Mouse (Mus musculus) spleen, postnatal 10 days (tissue): ENCODE data around the gene Plekhf1.

Experiments
- DNase-seq, 2 experiments: peaks; one replicate each; pipeline ENCODE4 v3.0.0; 2021 to 2022; ENCODE audit warnings: low spot score in 2 of 2

The Plekhf1 gene

DNA sequence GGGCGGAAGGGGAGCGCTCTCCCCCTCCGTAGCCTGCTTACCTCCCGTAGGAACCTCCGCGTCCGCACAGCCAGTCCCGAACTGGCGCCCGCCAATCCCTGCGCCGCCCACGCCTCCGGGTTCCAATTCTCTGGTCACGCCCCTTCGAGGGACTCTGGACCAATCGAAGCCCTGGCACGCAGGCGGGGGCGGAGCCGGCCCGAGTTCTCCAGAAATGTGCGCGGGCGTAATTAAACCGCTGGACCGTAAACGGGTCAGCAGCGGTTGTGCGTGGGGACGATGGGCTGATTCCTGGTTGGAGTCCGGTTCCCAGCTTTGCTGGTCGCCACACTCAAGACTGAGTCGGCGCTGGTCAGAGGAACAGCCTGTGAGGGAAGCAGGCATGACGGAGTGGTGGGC, at the start of gene Plekhf1:
TSS of gene Plekhf1 (minus strand) at position 117 of the 399 bp plus-strand sequence.
- DNase-seq, result peak; percentile 32 to 78

DNA sequence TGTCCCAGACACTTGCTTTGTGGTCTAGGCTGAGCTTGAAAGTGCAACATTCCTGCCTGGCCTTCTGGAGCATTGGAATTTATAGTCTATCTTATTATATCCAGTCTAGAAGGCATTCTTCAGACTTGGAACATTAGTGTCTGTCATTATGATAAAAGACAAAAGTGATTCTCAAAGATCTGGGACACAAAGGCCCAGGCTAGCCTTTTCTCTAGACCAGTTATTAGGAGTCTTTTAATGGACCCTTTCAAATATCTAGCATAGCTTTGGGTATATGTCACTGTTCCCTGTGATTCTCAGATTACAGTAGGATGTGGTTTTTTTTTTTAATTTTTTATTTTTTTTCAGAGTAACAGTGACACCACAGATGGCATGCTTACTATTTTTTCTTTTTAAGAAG, 44.7 kb upstream of the Plekhf1 start:
- no peak for DNase-seq

DNA sequence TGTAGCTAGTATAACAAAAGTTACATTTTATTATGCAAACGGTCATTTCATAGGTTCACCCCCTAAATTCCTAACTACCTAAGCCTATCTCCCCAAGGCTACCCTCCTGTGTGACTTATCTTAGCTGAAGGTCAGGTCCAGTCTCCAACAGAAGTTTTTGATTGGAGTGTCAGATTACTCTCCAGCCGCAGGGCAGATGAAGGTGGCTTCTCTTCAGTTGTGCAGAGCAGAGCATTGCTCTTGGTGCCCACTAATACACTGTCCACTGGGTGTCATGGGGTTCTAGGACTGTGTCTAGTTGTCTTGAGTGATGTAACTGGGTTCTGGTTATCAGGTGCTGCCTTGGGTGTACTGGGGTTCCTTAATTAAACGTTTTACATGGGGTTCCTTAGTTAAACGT, 44.0 kb upstream of the Plekhf1 start:
- DNase-seq, result no peak

DNA sequence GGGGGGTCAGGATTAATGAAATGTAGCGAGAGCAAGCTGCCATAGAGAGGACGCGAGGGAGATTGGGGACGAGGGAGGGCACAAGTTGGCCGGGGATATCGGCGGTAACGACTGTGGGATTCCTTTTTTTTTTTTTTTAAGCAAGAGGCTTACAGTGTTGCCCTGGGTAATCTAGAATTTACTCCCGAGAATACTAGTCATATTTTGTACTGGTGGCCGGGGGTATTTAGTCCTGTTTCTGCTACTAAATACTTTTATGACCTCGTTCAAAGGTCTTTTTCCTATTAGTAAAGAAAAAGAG, 43.6 kb upstream of the Plekhf1 start:
- no peak for DNase-seq

DNA sequence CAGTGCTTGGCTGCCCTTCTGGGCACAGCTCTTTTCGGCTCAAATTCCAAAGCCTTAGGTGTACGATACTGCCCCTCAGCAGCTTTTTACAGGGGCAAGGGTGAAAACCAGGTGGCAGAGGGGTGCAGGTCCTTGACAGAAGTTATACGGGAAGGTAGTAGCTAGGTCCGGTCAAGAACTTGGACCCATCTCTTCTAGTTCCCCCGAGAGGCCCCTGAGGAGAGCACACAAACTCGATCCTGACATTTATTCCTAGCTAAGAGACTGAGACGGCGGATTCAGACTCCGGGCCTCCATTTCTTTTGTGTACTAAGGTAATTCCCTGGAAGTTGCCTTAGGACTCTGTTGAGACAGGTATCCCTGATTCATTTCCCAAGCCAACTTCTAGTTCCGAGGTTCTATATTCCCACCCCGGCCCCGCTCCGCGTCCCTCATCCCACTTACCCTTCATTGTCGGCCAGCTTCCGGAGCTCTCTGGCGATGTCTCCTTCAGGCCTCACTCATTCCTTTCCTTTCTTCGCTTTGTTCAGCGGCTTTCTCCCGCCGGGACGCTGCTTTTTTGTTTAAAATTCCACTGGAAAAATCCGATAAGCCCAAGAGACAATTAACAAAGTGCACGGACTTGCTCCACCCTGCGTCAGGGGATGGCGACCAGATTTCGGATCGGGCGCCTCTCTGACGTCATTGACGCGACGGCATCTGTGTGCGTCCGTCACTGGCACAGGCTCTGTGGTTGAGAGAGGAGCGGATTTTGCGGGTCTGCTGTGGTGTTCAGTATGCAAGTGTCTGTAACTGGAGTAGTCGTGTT, 43.1 kb upstream of the Plekhf1 start, which contains the start of gene Pop4:
TSS of gene Pop4 (minus strand) at position 721 of the 808 bp plus-strand sequence.
- DNase-seq, result peak; percentile 77 to 93

DNA sequence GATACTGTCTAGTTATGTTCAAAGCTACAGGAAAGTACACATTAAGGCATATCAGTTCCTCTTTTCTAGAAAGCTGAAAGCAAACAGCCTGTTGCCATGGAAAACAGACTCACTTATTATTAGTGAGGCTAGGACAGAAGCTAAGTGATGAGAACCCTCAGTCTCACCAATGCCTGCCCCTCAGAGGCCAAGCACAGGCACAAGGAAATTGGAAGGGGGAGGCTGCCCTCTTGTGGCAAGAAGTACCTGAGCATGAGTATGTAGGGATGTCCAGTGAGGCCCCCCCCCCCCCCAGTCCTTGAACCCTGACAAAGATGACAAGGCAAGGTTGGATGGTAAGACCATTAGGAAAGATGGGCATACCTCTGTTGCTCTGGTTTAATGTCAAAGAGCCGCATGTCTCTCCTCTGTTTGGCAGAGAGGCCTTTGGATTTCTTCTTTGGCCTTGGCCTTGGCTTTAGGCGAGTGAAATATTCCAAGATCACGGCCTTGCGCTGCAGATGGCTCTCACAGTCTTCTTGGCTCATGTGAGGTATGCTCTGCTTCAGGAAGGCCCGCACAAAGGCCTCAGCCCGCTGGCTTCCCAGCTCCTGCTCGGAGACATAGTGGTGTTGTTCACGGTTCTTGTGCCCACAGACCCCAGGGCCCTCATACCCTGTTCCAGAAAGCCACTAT, 39.3 kb upstream of the Plekhf1 start:
- DNase-seq, result peak in 1 of 2 experiments; percentile 38

DNA sequence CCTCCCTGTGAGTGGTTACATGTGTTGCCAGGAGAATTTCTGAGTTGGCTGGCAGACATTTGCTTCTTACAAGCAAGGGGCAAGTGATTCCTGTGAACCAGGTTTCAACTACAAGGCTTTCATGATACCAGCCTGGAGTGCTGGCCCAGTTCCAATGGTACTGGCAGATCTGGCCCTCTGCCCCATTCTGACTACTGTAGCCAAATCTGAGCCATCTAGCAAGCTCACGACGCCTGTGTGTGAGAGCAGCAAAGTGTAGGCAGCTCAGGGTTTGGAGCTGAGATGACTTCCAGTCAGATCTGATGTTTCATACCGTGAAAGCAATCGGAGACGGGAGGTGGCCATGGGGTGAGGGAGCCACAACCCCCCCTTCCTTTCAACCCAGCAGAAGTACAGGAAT, 34.6 kb upstream of the Plekhf1 start:
- DNase-seq, result no peak

DNA sequence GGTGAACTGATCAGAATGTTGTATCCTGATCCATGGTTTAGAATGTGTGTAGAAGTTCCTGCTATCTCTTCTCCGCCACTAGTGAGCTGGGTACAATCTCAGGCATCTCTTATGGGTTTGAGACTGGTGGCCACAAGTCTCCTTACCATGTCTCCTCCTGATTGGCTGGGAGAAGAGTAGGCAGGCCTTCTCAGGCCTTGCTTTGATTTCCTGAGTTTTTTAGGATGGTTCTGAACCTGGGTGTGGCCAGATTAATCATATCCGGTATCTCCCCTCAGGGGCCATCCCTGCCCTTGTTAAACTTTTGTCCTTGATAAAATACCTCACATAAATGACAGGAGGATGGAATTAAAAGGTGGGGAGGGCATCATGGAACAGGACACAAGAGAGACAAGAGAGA, 31.8 kb upstream of the Plekhf1 start:
- DNase-seq, result no peak

DNA sequence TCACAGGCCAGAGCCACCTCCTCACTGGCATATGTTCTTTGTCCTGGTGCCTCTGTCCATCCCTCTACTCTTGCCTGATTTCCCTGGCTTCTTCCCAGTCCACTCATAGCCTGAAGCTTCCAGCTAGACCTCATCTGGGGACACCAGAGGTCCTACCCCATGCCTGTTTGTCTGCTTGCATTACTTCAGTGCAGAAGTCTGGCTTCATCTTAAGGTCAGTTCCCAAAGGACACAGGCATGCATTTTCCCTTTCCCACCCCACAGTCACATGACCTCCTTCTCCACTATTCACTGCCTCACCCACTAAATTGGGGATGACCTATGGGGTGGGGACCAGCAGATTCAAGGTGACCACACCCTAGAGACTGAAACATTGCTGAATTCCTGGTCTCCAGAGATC, 25.6 kb upstream of the Plekhf1 start:
- no peak for DNase-seq

DNA sequence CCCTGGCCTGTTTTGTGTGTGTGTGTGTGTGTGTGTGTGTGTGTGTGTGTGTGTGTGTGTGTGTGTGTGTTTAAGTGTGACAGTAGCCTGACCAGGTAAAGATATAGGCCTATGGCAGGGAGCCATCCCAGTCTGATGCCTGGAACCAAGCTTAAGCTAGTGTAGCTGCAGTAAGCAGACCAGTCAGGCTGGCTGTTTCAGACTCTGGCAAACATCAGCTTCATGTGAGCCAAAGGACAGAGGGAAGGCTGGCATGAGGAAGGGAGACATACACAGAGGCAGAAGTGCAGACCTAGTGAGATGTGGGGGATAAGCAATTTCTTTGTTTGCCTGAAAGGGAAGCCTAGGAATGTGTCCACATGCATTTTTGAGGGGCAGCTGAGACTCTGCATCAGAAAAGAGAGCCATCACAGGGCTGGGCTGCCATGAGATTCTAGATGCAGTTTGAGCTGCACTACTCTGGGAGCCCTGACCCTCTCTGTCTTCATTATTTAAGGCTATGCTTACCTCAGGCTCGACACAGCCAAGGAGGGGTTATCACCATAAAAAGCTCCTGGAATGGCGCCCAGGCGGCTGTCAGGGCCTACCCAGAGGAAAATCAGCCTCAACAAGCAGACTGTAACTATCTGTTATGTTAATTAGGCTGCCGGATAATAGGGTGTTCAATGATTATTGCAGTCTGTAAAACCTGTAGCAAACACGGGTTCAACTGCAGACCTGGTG, 23.8 kb upstream of the Plekhf1 start:
- no peak for DNase-seq

DNA sequence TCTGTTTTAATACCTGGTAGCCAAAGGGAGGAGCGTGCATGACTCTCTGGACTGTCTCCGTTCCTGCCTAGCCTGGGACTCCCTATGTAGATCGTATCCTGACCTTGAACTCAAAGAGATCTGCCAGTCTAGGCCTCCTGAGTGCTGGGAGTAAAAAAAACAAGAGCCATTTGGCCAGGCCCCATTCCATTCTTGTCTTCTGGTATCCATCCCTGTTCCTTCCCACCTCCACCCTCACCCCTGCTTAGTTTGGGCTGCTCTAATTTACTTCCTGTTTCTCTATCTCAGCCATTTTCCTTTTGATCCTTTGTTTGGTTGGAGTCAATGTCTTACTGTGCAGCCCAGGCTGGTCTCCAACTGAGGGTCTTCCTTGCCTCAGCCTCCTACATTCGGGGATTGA, 14.6 kb upstream of the Plekhf1 start:
- DNase-seq, result no peak

DNA sequence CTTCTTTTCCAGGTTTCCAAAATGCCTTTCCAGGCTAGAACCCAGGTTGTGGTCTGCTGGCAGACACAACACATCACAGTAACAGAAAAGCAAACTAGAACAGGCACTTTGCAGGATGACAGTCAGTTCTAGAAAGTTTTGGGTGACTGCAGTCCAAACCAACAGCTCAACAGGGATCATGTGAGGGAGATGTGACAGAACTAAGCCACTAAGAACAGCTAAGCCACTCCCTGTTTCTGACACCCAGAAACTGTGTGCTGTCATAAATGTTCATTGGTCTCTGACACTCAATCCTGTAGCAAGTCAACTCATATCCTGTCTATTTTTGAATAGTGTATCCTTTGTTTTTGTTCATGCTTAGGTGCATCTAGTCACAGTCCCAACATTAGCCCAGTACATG, 9.3 kb upstream of the Plekhf1 start:
- no peak for DNase-seq

DNA sequence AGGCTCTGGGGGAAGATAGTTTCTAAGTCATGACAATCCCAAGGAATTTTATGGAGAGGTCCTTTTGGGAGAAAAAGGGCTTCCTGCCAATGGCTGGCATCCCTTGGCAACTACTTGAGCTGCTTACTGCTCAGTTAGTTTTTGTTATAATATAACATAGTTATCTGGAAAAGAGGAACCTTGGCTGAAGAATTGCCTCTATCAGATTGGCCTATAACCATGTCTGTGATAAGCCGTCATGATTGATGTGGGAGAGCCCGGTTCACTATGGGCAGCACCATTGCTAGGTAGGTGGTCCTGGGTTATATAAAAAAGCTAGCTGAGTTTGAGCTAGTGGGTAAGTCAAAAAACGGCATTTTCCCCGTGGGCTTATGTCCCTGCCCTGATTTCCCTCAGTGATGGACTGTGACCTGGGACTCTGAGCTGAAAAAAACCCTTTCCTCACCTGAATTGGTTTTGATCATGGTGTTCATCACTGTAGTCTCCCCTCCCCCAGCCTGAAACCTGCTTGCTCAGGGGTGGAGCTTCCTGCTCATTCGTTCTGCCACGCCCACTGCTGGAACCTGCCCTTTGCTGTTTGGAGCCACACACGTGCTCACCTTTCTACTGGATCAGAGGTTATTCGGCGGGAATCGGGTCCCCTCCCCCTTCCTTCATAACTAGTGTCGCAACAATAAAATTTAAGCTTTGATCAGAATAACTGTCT, 8.7 kb upstream of the Plekhf1 start:
- DNase-seq, result no peak

DNA sequence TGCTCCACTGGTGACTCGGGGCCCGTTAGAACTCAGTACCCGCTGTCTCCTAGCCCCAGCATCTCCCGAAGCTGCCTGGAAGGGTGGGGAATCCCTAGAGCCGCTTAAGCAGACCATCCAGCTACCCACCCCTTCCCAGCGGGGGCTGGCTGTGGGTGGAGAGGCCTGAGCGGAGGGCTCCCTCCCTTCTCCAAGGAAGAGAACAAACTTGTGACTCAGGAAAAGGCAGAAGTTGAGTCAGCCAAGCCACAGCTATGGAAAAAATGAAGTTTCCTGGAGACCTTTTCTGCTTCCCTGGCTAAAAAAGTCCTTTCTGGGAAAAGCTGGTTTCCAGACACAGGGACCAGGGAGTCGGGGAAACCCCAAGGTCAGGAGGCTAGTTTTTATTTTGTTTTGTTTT, 2.5 kb upstream of the Plekhf1 start:
- DNase-seq, result no peak

DNA sequence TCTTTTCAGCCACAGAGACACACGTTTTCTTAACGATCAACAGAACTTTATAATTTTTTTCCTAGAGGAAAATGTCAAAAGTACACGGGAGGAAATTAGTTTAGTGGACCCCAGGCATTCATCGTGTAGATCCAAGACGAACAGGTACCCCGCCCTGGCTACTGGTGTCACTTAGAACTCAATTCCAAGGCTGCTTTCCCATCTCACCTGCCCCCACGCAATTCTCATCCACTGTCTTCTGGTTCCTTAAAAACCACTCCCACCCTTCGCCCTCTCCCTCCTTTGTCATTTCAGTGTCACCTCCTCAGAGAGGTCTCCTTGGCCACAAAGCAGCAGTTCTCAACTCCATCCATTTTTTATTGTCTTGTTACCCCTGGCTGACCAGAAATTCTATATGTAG, 513 bp upstream of the Plekhf1 start:
- no peak for DNase-seq

DNA sequence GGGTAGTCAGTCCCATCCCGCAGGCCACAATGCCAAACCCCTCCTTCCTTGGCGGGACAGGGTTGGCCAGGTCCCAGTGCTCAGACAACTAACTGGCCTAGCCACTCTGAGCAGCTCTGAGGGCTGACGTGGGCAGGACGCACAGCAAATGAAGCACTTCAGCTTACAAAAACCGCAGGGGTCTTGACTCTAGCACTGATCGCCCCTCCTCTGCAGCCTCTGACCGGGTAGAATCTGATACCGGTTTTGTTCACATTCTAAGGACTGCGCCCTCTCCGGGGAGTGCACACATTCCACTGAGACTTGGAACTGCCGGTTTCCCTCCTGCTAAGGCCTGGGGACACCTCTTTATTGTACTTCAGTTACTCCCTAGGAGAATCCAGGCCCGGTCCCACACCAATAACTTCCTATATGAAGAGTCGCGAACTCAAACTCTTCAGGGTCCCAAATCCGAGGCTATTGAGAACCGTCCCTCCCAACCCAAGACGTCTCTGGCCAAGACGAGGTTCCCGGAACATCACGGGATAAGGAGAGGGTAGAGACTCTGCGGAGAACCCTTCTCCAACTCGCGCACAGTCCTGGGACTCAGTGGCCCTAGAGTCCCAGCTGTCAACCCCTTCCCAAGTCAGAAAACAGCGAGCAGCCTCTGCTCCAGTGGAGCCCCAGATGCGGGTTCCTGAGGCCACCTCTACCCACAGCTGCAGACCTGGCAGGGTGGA, 476 bp downstream of the Plekhf1 start:
- no peak for DNase-seq

DNA sequence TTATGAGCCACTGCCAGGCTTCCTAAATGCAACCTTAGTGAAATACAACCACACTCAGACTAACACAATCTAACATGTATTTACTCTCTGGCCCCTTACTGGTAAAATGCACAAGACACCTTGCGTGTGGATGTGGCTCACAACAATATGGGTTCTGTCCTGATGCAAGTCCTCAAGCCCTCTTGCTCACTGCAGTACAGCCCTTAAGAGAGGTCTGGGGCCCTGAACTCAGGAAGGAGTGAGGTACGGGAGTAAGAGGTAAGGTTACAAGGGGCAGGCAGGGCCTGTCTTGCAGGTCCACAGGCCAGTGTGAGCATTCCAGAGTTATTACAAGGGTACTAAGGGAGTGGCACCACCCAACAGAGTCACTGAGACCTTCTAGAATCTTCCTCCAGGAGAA, 1.6 kb downstream of the Plekhf1 start:
- no peak for DNase-seq

DNA sequence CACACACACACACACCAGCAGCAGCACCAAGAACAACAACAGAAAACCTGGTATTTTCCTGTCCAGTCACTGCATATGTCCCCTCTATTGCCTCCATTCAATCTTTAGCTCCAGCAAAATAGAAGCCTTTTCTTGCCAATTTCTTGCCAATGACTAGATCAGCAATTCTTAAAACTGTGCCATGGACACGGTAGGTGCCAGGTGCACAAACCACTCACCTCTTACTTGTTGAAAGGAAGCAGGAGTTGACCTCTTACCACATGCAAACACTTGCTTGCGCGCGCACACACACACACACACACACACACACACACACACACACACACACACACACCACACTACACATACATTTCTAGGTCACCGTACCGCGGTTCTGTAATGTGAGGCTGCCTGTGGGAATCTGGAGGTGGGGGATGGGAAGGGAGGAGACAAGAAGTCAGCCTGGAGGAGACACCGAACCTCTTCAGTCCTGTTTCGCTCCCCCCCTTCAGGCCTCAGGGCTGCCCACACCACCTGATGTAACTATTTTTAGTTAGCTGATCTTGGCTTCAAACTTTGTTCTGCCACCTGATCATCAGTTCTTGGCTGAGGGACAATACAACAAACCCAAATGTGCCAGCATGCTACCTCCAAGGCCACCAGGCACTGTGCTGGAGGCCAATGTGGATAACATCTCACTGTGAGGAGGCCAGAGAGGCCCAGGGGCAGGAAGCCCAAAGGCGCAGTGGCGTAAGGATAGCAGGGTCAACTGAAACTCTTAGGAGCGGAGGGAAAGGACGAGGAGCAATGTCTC, 3.0 kb downstream of the Plekhf1 start:
- no peak for DNase-seq

DNA sequence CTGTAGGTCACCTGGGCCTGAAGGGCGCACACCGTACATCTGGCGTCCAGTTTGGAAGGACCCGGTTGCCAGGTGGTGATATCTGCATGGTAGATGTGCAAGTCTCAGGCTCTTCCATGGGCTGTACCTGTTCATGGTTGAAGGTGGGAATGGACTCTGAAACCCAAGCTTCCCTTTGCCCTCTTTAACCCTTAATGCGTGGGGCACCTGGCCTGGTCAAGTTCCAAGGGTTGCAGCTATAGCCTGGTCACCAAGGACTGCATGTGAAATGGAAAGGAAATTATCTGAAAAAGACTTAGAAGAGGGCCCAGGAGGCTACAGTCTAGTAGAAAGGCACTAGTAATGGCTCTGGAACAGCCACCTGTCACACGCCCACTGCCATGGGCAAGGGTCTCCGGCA, 7.0 kb downstream of the Plekhf1 start:
- DNase-seq, result no peak

DNA sequence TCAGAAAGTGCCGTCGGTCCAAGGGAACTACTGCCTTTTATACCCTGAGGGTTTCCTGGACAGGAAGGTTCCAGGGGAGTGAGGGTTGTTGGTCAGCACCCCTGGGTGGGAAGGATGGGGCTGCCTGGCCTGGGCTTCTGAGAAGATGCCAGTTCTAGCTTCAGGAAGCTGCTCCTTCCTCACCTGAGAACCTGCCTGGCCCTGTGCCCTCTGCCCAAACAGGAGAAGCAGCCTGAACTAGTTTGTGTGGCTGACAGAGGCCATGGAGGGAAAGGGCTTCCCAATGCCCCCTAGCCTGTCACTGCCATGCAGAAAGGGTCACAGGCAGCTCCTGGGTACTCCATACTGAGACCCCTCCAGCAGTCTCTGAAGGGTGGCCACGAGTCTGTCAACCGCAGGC, 8.3 kb downstream of the Plekhf1 start:
- DNase-seq, result no peak
